Mouse (Mus musculus) hematopoietic stem cell, adult 5-6 weeks (primary cell): ENCODE results near the gene Clptm1. TPM values are rescaled to one million over a fixed set of nuclear protein-coding genes. Genes with fewer than 3 reads are reported as not detected.
A peak's percentile ranks its signal among the peaks of the same experiment; 100 is the strongest.
"Not testable (repeated sequence)": the region's sequence is repeated elsewhere in the genome, so short reads cannot be mapped to it uniquely, and the experiment has no call there.

ENCODE experiments used
- ATAC-seq, 2 experiments: fragments of 125-278 bp in 1 of 2; replicated peaks in 1 of 2; 2 replicates each; pipeline ENCODE4 v1.8.0; 2016 to 2017; ENCODE audit warnings: inconsistent platforms in 2 of 2, mild to moderate bottlenecking in 2 of 2, moderate number of reproducible peaks in 2 of 2, low read depth in 1 of 2, moderate TSS enrichment in 1 of 2; ENCODE audit not compliant: low FRiP score in 2 of 2, poor library complexity in 2 of 2, severe bottlenecking in 2 of 2, insufficient read depth in 1 of 2, low TSS enrichment in 1 of 2
- total RNA-seq: library from RNA; stranded (forward); fragments of 172-1452, 232-1000 nt; gene quantifications from 2 replicates; pipeline ENCODE4 v1.2.3, GENCODE M21; 2017

The Clptm1 gene
- total RNA-seq, 1 experiment from 2014 or later = 26.4 TPM

- no peak for ATAC-seq
Observed at GRCm38 (mm10) chr7:19632275-19632674, 32.6 kb downstream of the Clptm1 start.

DNA sequence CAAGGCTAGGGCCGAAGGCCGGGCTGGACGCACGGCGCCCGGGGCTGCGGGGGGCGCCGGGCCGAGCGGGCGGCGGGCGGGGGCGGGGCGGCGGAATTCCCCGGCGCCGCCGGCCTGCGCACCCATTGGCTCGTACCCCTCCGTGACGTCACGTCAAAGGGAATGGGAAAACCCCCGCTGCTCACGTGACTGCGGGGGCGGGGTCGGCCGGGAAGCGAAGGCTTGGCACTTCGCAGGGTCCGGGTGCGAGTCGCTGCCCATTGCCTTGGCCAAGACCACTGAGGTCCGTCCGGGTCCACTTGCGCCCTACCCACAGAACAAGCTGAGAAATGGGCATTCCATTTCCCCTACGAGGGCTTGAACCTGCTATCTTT lies 35.5 kb downstream of the Clptm1 start, which contains the start of gene Relb:
Relb (minus strand) TSS at position 78 of the 374 bp plus-strand sequence.
- peak in 1 of 2 experiments; percentile 22; a peak in 1 of 4 replicates for ATAC-seq

DNA sequence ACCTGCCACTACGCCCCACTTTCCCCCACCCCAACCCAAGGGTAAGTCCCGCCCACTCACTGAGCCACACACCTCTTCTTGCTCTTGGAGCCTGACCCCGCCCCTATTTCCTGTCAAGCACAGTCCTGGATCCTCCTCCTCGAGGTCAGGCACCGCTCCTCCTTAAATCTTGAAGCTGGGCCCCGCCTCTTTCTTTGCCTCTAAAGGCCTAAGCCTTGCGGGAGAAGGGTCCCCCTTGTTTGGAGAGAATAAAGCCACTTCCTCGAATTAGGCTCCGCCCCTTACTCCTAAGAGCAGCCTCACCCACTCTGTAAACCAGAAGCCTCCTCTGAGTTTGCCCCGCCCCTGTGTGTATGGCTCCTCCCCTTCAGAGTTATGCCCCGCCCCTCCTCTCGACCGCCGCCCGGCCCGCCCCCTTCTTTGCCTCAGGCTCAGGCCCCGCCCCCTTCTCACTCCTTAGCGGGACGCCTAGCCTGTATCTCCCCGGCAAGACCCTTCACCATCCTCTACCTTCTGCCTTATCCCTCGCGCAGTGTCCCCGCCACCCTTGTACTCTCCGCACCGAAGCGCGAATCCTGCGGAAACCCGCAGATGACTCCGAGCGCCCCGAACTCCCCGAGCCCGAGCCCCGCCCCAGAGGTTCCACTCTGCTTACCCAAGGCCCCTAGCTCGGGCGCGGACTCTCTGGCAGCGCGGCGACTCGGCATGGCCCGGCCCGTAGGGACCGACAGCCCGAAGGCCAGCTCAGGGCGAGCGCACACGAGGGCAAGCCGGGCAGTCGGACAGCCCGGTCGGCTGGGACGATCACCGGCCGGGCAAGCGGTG lies 36.1 kb downstream of the Clptm1 start:
- ATAC-seq = peak; percentile 89 to 90

GRCm38 (mm10) chr7:19628192-19628535 lies 36.7 kb downstream of the Clptm1 start:
- ATAC-seq = no peak

- ATAC-seq = no peak
Observed at GRCm38 (mm10) chr7:19627721-19628120, 37.1 kb downstream of the Clptm1 start.

DNA sequence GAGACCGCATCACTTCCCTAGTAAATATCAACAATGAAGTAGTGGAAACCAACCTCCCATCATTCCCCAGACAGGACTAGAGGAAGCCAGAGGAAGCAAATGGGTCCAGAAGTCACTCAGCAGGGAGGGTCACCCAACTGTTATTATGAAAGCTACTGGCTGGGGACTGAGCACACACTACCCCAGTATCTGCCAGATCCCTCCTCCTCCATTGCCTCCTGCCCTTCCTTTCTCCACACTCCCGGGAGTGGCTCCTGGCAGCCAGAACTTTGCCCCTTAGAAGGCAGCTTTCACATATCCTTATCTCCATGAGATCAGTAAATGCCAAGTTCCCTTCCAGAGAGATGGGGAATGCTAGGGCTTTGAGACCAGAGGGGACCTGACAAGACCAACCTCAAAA lies 41.4 kb downstream of the Clptm1 start:
- ATAC-seq = no peak

DNA sequence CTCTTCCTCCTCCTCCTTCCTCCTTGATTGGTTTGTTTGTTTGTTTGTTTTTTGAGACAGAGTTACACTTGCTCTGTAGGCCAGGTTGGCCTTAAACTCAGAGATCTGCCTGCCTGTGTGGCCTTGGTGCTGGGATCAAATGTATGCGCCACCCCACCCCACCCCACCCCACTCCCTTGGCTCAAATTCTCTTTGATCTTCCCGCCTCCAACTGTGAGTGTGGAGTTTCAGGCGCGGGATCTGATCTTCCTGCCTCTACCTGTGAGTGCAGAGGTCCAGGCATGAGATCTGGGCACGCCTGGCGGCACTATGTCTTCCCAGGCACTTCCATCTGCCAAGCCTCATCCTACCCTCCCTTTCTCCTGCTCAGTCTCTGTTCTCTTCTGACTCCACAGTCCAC lies 42.6 kb downstream of the Clptm1 start:
- ATAC-seq = no peak

GRCm38 (mm10) chr7:19620811-19621210 lies 44.0 kb downstream of the Clptm1 start:
- no peak for ATAC-seq

- ATAC-seq = peak; percentile 91 to 93
Observed at GRCm38 (mm10) chr7:19619004-19619801, 45.6 kb downstream of the Clptm1 start.

DNA sequence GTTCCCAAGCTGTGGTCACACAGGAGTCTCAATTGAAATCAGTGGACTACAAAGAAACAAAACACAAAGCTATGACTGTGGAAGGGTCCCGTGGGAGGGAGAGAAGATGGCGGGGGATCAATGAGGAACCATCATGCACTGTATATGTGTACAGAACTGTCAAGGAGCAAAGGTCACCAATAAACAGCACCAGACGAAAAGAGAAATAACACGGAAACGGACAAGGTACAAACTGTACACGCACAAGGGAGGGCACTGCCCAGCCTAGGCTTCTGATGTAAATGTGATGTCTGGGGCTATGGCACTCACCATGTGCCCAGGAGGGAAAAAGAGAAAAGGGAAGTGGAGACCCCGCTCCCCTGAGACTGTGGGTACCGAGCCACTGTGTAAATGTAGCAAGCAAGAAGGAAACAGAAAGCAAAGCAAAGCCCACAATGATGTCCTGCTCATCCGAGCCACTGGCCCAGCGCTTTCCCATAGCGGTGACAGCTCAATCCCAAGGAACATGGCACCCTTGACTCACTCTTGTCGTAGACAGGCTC lies 49.7 kb downstream of the Clptm1 start:
- ATAC-seq = no peak

GRCm38 (mm10) chr7:19610969-19611368 lies 53.9 kb downstream of the Clptm1 start:
- no peak for ATAC-seq

DNA sequence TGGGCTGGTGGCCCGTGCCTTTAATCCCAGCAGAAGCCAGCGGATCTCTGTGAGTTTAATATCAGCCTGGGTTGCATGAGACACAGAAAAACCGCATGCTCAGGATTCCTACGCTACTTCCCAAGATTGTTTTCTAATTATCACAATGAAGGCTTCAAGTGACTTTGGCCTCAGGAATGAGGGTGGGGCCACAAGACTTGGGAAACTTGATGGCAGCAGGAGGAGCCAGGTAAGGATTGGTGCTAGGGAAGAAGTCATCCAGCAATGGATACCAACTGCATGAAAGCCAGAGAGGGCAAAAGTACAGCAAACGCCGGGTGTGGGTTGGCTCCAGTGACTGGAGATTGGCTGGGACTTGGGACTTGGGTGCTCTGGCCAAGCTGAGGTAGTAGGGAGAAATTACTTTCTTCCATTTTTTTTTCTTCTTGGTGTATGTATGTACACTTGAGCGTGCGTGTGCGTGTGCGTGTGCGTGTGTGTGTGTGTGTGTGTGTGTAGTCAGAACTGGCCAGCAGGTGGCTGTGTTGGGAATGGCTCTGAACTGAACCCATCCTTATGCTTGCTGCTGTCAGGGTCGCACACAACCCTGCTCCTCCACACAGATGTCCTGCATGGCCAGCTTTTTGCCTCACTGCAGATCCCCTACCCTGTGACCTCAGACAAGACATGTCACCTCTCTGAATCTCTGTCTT lies 55.0 kb downstream of the Clptm1 start:
- no peak for ATAC-seq

DNA sequence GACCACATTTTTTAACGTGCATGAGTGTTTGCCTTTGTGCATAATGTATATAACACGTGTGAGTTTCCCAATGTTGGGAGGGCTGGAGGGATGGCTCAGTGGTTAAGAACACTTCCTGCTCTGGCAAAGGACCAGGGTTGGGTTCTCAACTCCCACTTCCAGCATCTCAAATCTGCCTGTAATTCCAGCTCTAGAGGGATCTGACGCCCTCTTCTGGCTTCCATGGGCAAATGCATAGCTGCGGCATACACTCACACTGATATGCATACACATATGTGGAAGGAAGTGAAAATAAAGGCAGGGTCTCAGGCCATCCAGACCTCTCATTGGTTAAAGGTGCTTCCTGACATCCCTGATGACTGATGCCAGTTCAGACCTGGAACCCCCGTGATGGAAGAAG lies 57.5 kb downstream of the Clptm1 start:
- no peak for ATAC-seq

DNA sequence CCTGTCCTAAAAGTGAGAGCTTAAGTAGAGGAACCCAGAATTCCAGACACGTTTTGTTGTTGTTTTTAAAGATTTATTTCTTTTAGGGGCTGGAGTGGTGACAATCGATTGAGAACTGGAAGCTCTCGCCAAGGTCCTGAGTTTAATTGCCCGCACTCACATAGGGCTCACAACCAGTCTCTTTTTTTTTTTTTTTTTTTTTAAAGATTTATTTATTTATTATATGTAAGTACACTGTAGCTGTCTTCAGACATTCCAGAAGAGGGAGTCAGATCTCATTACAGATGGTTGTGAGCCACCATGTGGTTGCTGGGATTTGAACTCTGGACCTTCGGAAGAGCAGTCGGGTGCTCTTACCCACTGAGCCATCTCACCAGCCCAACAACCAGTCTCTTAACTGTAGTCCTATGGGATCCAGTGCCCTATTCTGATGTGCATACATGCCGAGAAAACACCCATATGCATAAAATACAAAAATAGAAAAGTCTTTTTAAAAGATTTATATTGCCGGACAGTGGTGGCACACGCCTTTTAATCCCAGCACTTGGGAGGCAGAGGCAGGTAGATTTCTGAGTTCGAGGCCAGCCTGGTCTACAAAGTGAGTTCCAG lies 60.1 kb downstream of the Clptm1 start:
- ATAC-seq = not testable (repeated sequence)

DNA sequence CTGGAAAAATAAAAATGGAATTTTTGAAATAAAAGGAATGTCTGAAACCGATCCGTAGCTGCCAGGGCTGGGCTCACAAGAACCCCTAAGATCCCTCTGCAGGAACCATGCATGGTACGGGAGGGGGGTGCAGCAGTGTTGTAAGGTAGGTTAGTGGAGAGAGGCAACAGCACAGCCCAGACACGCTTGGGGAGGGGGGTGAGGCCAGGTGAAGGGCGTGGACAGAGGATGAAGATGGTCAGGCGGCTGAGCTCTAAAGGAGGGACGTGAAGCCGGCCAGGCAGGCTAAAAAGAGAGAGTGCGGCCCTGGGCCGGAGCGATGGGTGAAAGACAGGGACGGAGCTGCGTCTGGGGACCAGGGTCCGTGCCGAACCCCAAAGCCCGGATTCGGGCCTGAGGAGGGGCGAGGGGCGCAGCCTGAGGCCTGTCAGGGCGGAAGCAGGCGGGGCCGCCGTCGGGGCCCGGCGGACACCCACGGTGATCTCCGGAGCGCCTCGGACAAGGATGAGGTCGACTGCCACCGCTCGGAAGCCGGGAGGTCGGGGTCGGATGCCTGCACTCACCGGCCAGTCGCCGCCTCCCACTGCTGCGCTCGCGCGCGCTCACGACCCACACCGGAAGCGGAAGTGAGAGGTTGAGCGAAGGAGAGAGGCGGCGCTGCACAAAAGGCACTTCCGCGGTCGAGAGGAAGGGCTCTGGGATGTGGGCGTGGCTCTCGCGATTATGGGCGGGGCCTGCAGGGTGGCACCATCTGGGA lies 60.8 kb downstream of the Clptm1 start, which contains the start of gene Clasrp:
Clasrp (minus strand) TSS at position 638 of the 757 bp plus-strand sequence.
- peak; percentile 94 to 98 for ATAC-seq

- ATAC-seq = no peak
Observed at GRCm38 (mm10) chr7:19603055-19603454, 61.8 kb downstream of the Clptm1 start.

- no peak; a peak in 1 of 4 replicates for ATAC-seq
Observed at GRCm38 (mm10) chr7:19600562-19600961, 64.3 kb downstream of the Clptm1 start.
